Mouse (Mus musculus) ovary, postnatal 14 days (tissue): ENCODE data around the gene Olfr661.

ENCODE experiments used
- DNase-seq: peaks from one replicate; pipeline ENCODE4 v3.0.0; 2022; ENCODE audit warnings: low spot score

Olfr661 gene

DNA sequence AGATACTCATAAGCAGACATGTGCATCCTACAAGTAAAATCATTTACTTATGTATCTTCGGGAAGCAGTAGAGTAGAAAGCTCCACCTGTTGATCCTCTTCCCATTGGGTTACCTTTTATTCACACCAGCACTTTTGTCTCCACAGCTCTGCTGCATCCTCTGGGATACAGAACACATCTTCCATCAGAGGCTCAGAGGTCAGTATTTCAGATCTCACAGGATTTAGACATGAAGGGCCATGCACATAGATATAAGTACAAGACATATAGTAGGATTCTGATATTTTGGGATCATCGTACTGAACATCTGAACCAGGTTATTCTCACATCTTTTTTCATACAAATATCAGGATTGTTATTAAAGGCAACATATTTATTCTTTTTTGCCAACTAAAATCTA lies at the start of gene Olfr661:
Olfr661 (plus strand) TSS at position 301 of the 400 bp plus-strand sequence.
- no peak for DNase-seq

DNA sequence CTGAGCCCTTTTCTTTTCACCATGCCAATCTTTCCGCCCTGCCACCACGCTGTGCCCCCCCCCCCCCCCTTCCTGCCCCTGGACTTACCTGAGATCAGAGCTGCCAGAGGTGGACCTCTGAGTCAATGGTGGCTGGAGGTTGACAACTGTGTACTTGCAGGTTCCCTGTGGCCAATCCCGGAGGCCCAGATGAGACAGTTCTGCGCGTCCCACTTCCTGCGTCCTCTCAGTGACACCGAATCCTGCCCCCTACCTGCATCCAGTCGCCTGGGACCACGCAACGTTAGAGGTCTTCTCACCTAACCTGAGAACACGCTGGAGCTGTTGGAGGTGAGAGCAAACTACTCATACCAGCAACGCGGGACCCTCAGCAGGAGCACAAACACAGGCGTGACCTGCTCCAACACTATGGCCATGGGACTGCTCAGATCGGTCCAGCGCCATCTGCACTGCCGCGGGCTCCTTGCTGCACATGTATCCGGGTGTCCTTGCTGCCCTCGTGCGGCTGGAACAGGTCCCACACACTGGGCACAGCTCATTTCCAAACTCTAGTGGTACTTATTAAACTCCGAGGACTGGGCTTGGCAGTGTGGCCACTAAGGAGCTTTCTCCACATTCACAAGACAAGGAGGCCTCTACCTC lies 39.3 kb upstream of the Olfr661 start, which contains the start of gene Olfr658:
Olfr658 (minus strand) TSS at position 465 of the 642 bp plus-strand sequence.
- peak; percentile 7 for DNase-seq

DNA sequence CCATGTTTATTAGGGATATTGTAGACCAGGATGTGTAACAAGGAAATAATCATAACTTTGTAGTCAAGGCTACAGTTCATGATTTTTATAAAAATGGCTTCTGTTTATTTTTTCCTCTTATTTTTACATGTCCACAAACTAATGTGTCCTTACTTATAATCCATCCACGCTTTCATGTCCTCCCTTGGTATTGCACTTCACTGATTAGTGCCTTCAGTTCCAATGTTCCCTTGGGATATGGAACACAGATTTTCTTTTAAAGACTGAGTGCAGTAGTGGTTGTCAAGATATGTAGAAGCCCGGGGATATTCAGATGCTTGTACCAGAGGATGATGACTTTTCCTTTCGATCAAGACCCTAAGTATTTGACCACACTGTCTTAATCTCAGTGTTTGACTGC lies 19.8 kb upstream of the Olfr661 start, which contains the start of gene Olfr659:
Olfr659 (plus strand) TSS at position 301 of the 400 bp plus-strand sequence.
- no peak for DNase-seq
